Mouse (Mus musculus) neutrophil, adult 5-6 weeks (primary cell): ENCODE results near the gene Pkp3. TPM values are rescaled to one million over a fixed set of nuclear protein-coding genes. Genes with fewer than 3 reads are reported as not detected.
A peak's percentile ranks its signal among the peaks of the same experiment; 100 is the strongest.

ENCODE experiments used
- ATAC-seq: fragments of 151-379, 151-347 bp; 2 replicates; pipeline ENCODE4 v1.8.0; 2017; ENCODE audit warnings: mild to moderate bottlenecking, moderate TSS enrichment; ENCODE audit not compliant: insufficient number of reproducible peaks, poor library complexity, low FRiP score, severe bottlenecking; ENCODE audit errors: extremely low read depth
- total RNA-seq: library from RNA; stranded (forward); fragments of 200-1000 nt; gene quantifications from 2 replicates; pipeline ENCODE4 v1.2.3, GENCODE M21; 2017

Gene Pkp3
- total RNA-seq, 1 experiment from 2014 or later, result 10.5 TPM

DNA sequence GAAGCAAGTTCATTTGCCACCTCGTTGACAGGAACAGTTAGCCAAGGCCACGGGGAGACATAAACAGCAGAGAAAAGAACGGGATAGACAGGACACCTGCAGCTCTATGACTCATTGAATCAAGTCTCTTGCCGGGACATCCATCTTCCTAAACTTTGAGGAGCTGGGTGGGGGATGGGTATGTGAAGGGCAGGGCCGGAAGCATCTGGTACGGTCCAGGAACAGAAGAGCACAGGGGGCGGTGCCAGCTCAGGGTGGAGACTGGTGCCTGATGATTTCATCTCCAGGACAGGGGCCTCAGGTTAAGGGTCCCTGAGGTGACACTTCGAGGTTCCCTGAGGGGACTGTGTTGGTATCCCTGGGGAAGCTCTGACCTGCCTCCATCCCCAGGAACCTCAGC lies 9.9 kb downstream of the Pkp3 start:
- ATAC-seq, result no peak

DNA sequence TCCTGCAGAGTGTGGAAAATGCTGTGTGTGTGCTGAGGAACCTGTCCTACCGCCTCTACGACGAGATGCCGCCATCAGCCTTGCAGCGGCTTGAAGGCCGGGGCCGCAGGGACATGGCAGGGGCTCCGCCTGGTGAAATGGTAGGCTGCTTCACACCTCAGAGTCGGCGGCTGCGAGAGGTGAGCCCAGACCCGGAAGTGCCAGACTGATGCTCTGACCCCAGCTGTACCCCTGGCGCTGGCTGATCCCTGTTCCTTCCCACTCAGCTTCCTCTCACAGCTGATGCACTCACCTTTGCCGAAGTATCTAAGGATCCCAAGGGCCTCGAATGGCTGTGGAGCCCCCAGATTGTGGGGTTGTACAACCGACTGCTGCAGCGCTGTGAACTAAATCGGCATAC lies 10.5 kb downstream of the Pkp3 start:
- ATAC-seq, result no peak

DNA sequence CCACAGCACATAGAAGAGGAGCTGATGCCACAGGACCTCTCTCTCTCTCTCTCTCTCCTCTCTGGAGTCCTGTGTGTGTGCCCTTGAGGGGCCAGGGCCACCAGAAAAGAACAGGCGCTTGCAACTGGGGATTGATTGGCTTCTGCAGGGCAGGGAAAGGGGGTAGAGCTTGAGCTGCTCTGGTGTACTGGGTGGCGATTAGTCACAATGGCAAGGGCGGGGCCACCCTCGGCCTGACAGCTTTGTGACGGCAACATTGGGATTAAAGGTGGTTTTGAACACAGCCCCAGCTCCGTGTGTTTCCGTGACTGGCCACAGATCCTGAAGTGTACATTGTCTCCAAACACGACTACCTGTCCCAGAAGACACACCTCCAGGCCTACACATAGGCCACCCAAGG lies 12.2 kb downstream of the Pkp3 start:
- no peak for ATAC-seq

DNA sequence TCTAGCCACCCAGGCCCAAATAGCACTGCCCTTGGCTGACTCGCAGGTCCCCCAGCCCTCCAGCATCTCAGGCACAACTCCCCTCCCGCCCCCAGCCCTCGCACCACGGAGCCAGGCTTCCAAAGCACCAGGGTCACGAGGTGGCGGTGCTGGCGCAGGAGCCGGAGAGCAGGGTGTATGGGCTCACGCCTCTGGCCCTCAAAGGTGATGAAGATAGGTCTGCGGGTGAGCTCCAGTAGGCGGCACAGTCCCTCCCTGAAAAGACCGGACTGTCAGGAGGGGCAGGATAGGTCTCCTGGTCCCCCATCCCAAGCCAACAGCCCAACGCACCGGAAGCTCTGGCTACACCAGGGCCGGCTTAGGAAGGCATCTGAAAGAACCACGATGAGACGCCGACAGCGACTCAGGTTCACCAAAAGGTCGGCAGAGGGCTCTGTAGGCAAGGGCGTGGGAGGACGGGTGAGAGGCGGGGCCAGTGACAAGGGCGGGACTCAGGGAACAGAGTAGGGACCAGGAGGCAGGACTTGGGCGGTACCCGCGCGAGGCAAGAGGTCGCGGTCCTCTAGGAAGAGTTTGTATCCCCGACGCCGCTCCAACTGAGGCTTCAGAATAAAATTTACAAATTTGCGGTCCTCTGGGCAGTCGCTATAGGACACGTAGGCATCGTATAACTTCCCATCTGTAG lies 14.2 kb downstream of the Pkp3 start:
- ATAC-seq, result peak; percentile 64

DNA sequence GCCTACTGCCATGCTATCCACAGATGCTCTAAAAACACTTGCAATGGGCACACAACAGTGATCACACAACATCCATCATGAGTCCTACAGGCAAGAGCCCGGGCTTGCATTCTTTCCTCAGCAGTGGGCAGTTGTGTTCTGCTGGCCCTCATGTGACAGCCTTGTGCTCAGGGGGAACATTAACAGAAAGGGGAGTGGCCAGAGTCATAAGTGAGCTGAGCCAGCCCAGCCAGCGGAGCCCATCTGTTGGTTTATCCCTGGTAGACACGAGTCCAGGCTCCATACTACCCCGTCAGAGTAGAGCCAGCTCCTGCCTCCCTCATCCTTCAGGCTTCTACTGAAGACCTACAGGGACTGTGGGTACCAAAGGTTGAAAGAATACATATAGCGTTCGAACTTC lies 15.9 kb downstream of the Pkp3 start:
- no peak for ATAC-seq

DNA sequence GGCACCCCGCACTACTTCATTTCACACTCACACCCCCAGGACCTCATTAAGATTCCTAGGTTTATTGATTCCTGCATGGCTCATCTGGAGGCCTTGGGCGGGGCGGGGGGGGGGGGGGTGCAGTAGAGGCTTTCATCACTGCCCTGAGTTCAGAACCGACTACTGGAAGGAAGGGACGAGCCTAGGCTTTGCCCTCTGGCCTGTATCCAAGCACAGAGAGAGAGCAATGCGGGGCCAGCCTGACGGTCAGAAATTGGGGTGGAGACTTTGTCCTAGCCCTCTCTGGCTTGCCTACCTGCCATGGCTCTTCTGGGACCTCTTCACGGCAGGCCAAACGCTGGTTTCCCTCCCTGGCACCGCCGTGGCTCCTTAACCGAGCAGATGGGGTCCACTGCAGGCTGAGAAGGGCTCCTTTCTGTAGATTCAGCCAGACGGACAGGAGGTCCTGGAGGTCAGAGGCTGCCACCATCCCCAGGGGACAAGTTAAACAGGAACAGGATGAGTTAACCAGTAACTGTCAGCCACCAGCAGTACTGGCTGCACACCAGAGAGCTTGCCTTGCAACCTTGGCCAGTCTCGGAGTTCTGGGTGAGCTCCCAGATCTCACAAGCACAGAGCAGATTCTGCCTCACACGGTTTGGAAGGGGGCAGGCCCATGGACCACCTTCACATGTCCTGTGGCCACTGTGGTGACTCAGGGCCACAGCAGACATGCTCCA lies 16.6 kb downstream of the Pkp3 start:
- no peak for ATAC-seq

DNA sequence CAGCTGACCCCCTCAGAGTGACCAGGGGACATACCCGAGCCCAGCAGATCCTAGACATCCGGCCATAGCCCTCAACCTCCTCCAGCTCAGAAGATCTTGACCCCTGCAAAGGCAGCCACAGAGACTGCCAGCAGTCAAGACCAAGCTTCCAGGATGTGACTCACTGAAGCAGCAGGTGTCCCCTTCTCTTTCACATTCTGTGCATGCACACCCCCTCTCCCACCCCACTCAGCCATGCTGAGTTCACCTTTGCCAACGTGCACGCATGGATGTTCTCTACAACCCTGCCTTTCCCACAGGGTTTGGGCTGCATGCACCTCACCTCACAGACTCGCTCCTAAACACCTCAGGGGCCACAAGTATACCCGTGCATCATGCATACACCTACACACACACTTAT lies 18.0 kb downstream of the Pkp3 start:
- ATAC-seq, result no peak

DNA sequence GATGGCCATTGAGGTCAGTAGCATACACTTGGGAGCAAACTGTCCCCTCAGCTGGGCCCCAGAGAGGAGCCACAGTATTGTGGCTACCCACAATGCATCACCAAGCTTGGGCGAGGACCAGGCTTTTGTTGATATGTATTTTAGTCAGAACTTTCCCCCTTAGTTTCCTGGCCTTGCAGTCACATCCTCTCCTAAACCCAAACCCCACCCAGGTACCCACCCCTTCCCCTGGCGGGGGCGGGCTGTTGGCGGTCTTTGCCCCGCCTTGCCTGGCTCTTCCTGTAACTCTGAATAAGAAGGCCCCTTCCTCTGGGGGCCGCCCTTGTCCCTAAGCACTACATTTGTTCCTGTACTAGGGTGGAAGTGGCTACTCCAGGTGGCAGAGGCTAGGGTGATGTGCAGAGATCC lies 18.6 kb downstream of the Pkp3 start:
- peak; percentile 72 for ATAC-seq

DNA sequence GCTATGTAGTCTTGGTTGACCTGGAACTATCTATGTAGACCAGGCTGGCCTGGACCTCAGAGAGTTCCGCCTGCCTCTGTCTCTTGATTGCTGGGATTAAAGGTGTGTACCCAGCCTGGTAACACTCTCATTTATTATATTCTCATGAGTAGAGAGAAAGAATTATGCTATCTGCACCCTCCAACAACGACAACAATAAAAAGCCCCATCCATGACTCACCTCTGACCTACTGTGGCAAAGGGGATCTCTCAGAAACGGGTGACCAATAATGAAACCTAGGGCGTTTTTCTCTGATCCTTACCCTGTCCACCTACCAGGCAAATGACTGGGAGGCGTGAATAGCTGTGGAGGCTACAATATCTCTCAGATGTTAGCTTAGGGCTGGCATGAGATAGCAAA lies 19.2 kb downstream of the Pkp3 start:
- no peak for ATAC-seq

DNA sequence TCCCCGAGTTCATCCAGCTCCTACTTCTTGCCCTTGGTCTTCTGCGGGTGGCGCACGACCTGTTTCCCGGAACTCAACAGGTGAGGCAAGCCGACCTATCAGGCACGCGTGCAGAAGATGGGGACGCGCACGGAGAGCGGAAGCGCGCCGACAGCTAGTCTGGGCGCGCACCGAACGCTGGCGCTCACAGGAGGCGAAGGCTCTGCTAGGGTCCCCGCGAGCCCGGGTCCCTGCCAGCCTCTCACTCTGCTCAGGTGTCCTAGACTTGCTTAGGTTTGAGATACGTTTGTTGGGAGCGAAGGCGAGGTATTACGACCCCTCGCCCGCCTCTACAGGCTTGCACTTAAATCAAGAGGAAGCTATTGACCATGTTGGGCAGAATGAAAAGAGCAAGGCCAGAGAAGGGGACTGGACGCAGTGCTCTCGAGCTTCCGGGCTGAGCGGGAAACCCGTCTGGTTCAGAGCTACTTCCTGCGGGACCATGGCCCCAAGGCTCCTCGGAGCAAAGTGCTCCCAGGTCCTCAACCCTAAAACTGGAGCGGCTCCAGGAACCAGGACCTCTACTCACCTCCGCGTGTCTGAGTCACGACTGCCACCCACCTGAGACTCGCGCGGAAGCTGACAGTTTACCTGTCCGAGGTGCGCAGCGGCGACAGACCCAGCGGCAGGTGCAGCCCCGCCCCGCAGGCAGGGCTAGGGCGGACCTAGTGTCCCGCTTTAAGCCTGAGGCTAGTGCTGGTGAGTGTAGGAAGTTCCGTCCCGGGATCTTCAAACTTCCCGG lies 22.1 kb downstream of the Pkp3 start, which contains the start of gene Sigirr:
Gene Sigirr (minus strand): TSS at position 662 of the 781 bp plus-strand sequence.
- ATAC-seq, result peak; percentile 36; the same call in 1 of the 2 replicates

DNA sequence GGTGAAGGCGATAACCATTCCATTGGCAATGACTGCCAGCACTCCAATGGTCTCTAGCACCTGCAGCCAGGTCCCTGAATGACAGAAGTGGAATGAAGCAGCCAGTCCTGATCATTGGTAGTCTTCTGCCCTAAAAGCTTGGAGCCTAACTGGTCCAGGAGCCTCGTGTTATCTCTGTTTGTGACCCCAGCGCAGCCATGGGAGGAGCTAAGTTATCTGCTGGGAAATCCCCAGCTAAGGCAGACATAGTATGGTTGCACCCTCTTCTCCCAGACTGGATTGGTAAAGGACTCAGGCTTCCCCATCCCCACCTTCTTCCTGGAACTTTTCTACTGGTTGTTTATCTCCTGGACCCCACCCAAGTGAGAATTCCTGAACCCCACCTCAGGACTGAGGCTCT lies 25.1 kb downstream of the Pkp3 start:
- ATAC-seq, result no peak

DNA sequence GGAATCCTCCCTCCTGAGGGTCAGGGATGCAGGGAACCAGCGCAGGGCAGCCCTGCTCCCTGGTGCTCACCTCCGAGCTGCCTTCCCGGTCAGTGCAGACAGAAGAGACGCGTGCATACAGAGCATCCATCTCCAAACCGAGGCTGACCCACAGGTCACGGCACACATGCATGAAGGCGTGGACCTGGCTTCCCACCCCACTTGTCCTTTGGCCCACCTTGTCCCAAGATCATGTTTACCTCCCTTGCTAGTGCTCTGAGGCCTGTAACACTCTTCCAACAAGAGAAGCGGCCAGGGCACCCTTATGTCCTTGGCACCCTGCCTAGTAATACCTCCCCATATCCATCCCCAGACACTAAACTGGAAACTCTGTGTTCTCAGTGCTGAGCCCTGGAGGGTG lies 37.9 kb downstream of the Pkp3 start:
- ATAC-seq, result no peak

DNA sequence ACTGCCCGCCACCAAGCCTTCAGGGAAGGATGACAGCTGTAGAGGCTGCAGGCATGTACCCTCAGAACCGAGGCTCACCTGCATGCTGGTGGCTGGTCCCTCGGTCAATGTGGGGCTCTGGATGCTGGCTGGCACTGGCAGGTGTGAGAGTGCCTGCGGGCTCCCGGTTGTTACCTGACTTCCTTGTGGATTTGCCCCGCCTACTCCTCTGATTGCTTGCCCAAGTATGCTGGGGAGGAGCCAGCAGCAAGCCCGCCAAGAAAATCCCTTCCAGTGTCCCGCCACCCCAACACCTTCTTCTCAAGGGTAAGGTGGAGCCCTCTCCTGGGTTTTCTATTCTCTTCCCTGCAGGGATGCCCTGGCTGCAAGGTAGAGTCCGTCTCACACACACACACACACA lies 39.6 kb downstream of the Pkp3 start, which contains the start of gene Ano9:
Gene Ano9 (minus strand): TSS at position 171 of the 400 bp plus-strand sequence.
- no peak for ATAC-seq

DNA sequence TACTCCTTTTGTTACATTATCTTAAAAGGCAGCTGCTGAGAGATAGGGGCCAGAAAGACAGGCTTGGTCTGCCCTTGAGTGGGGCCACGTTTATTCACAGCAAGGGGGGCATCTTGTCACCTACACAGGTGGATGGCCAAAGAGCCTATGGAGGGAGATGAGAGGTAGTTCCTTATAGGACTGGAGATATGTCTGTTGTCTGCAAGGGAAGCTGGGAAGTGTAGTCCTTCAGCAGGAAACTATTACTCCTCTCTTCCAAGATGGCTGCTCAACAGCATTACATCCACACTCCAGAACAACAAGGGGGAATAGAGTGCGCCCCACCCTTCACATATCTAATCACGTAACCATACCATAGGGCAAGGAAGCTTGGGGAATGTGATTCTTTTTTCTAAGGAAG lies 41.5 kb downstream of the Pkp3 start:
- no peak for ATAC-seq

DNA sequence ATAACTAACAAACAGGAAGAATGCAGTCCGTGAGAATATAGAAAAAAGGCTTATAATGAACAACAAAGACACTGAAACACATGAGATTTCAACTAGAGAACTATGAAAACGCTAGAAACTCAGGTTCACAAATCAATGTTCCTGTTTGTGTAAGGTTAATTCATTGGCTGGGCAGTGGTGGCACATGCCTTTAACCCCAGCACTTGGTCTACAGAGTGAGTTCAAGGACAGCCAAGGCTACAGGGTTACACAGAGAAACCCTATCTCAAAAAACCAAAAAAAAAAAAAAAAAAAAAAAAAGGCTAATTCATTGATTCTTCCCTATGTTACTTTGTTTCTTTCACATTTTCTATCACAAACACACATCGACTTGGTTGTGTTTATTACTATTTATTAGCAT lies 42.6 kb downstream of the Pkp3 start:
- ATAC-seq, result no peak

DNA sequence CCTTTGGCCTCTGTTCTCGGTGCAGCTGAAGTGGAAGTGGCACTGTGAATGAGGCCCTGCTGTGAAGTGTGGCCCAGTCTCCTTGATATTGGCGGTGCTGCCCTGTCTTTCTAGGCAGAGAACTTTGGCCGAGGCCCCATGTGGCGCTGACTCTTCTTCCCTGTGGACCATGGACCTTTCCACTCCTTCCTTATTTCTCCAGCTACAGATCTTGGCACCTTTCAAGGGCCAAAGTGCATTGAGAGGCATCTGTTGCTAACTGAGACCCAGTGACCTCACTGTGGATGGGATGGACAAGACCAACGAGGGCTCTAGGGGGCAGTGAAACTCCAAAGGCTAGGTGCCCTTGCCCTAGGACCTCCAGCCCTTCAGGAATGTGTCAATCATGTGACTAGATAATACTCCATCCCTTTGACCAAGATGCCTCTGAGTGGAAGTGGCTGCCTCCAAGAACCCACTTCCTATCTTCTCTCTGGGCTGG lies 43.1 kb downstream of the Pkp3 start:
- ATAC-seq, result no peak

DNA sequence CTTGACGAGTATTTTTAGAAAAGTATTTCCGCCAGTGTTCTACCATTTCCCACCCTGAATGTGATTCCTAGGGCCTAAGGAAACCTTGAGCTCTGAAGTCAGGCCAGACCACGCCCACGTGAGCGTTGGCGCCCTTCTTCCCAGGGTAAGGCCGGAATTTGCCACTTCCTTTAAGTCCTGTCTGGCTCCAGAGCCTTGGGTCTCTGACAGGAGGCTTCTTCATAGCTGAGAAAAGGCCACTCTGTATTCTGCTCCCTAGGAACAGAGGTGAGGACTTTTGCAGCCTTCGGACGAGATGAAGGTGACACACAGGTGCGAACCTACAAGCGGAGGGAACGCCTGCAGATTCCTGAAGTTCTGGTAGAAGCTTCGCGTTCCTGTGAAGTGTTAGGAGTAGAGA lies 44.2 kb downstream of the Pkp3 start, which contains the start of gene Ptdss2:
Gene Ptdss2 (plus strand): TSS at position 138 of the 400 bp plus-strand sequence.
- no peak for ATAC-seq

DNA sequence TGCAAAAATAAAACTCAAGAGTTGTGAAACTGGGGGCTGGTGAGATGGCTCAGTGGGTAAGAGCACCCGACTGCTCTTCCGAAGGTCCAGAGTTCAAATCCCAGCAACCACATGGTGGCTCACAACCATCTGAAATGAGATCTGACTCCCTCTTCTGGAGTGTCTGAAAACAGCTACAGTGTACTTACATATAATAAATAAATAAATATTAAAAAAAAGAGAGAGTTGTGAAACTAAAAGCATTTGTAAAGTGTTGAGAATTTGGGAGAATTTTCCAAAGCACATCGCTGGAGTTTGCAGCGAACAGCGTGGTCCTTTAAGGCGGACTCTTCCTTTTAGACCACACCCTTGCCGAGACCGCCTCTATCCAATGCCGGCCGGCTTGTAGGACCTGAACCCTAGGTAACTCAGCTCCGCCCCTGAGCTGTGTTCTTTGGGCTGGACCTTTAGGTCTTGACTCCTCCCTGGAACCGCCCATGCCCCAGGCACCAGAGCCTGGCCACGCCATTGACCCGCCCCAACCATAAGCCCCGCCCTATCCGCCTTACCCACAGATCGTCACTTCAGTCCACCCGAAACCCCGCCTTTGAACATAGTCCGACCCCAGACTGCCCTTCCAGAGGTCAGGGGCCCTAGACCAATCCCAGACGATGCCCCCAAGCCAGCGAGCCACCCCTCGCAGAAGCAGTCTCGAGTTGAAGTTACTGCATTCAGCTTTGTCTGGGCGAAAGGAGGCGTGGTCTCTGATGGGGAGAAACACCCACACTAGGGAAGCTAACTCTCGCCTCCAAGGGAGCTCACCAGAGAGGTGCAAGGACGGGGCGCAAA lies 44.9 kb downstream of the Pkp3 start:
- ATAC-seq, result peak; percentile 99

DNA sequence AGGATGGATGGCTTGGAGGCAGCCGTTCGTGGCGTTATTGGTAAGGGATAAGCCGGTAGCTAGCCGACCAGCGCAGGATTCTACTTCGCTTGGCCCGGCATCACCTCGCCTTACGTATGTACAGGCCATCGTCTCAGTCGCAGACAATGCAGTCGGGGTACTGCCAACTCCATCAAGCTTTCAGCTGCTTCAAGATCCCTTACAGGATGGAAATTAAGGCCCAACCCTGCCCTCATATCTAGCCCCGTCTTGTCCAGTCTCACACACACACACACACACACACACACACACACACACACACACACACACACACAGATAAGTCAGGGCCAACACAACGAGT lies 45.5 kb downstream of the Pkp3 start:
- ATAC-seq, result no peak
